Mouse (Mus musculus) bone marrow macrophage, adult 2 months (primary cell): Measurements from ENCODE around the gene Eml5.

Source experiments
- CTCF ChIP-seq: IDR thresholded peaks from 2 replicates; pipeline ENCODE4 v1.5.1; 2012; ENCODE audit warnings: low read depth, mild to moderate bottlenecking, low read length, moderate library complexity
- POLR2A ChIP-seq: IDR thresholded peaks from 2 replicates; pipeline ENCODE4 v1.6.1; 2012; ENCODE audit warnings: mild to moderate bottlenecking, low read depth, low read length, borderline replicate concordance

DNA sequence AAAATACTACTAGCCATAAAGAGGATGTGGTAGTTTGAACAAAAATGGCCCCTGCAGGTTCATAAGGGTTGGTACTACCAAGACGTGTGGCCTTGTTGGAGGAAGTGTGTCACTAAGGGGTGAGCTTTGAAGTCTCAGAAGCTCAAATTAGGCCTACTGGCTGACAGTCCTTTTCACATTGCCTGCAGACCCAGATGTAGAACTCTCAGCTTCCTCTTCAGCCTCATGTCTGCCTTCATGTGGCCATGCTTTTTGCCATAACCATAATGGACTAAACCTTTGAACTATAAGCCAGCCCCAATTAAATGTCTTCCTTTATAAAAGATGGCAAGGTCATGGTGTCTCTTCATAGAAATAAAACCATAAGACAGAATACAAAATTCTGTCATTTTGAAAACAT lies 4.5 kb downstream of the Eml5 start:
- TF ChIP-seq CTCF (no peak), POLR2A (no peak)
